Mouse (Mus musculus): ENCODE measurements around the gene Rnf182. TPM values are rescaled to one million over a fixed set of nuclear protein-coding genes. Genes with fewer than 3 reads are reported as not detected.

Gene Rnf182
- polyA plus RNA-seq, 1 experiment: 0.07 TPM

DNA sequence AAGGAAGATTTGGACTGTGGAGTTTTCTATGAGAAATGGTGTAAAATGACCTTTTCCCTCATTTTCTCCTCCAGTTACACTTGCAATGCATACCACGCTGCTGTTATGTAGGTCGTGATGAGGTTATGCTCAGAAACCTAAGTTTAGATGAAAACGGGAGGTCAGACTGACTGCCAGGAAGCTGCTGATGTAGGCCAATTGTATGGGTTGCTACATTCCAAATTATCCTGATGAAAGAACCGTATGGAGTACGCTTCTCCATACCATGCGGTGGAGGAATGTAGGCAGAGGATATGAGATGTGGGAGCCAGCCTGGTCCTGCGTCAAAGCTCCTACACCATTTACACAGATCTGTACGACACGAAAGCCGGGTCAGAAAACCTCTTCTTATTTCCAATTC, 72.6 kb downstream of the Rnf182 start:
- WGBS: 90% methylated on average over 10 of the region's 10 CpGs
- no peak for DNase-seq (ENCODE audit: low read depth, low spot score)

DNA sequence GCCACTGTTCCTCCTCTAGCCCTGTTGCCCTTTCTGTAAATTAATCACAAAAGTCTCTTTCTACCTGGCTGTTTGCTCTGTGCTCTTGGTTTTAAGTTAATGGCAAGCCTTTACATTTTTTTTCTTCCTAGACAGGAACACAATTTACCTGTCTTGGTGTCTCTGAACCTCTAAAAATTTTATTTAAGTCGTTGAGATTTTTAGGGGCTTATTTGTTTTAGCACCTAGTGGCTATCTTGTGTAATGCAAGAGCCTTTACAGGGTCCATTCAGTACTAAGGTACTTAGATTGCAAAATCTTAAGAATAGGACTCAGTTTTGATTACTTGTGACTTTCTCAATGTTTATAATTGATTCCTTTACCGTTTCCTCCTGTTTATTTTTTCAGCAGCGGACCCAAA, 76.2 kb downstream of the Rnf182 start:
- WGBS: 52% methylated on average over 3 of the region's 3 CpGs
- DNase-seq (ENCODE audit: low read depth, low spot score): no peak

DNA sequence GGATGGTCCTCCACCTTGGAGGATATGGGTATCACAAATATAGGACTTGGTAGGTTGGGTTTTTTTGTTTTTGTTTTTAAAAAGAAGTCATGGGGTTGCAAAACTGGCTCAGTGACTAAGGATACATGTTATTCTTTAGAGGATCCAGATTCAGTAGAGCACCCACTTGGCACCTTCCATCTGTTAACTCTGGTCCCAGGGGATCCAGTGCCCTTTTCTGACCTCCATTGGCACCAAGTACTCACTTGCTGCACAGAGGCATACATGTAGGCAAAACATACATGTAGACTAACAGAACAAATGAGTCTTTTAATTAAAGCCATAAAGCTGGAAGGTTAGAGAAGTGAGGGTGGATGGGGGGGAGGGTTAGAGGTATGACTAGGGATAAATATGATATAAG, 80.0 kb downstream of the Rnf182 start:
- DNase-seq (ENCODE audit: low read depth, low spot score): no peak

DNA sequence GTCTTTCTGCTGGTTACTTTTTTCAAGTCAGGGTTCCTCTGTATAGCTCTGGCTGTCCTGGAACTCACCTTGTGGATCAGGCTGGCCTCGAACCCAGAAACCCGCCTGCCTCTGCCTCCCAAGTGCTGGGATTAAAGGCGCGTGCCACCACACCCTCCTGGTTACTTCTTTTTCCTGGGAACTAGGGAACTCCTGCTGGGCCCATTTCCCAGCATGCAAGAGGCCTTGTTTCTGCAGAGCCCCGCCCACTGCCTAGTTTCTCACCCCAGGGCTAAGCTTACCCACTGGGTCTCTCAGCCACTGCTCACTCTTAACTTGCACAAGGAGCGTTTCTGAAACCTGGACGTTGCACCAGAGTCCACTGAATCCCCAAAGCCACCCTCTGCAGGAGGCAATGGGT, 80.5 kb downstream of the Rnf182 start:
- WGBS: 84% methylated on average over 7 of the region's 7 CpGs
- DNase-seq (ENCODE audit: low read depth, low spot score): no peak

DNA sequence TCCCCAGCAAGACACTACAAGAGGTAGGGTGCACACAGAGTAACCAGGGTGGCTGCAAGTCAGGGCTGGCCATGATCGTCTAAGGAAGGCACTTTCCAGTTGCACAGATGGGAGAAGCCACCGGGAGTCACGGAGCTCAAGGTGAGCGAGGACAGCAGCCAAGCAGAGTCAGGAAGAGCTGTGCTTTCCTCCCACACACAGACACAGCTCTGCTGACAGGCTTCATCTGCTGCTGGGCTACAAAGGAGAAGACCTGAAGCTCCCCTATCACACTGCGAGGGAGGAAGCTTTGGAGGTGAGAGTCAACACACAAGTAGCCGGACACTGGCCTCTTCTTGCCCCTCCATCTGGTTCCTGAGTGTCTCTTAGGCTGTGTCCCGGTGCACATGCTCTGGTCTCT, 83.0 kb downstream of the Rnf182 start:
- no peak for DNase-seq (ENCODE audit: low read depth, low spot score)
- WGBS: 74% methylated on average over 7 of the region's 7 CpGs

DNA sequence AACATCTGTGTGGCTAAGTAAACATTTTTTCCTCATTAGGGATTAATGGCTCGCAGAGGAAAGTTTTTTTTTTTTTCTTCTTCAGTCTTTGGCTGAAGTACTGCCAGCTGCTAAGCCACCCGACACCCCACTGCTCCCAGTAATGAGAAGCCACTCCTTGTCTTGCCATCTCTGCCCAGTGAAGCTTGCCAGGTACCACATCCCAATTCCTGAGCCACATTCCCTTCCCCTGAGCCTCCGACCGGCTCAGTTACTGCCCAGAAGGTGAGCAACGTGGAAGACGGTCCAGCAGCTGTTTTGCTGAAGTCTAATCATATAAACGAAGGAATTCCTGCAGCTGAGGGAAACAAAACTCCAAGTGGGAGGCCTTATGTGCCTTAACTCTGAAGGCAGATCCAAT, 88.0 kb downstream of the Rnf182 start:
- DNase-seq (ENCODE audit: low read depth, low spot score): no peak
- WGBS: 48% methylated on average over 7 of the region's 7 CpGs

DNA sequence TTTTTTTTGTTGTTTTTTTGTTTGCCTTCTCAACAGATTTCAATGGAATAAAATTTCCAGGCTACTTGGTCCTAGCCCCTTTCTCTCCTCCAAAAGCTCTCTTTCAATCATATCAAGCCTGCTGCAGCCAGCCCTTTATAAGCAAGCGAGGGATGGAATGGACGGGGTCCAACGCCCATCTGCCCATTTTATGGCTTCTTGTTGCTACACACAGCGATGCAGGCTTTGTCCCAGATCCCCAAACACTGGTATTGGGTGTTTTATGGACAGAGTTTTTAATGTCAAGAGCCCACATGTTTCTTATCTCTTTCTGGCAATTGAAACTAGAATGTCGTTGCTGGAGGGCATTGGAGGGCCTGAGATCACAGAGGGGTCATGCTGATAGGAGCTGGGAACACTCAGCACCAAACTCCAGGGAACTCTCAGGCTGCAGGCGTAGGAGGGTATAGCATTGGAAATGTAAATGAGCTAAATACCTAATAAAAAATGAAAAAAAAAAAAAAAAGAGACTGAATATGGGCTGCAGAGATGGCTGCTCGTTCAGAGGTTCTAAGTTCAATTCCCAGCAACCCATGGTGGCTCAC, 89.1 kb downstream of the Rnf182 start:
- DNase-seq (ENCODE audit: low read depth, low spot score): no peak
- 38% methylated on average over 7 of the region's 7 CpGs for WGBS

DNA sequence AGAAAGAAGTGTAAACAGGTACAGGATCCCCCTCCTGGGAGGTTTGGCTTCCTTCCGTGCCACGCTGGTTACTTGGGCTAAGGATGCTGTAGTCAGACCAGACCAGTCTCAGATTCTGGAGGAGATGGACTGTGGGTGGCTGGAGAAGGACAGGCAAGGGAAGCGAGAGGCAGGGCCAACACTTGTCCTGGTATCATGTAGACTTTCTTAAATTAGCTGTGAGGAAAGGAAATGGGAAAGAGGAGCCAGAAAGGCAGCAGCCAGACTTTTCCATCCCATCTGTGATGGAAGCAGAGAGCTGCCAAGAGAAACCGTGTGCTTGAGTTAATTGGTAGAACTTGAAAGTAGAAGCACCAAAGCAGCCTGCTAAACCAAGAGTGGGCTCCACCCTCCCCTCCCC, 90.9 kb downstream of the Rnf182 start:
- WGBS: 66% methylated on average over 4 of the region's 4 CpGs
- DNase-seq (ENCODE audit: low read depth, low spot score): no peak

DNA sequence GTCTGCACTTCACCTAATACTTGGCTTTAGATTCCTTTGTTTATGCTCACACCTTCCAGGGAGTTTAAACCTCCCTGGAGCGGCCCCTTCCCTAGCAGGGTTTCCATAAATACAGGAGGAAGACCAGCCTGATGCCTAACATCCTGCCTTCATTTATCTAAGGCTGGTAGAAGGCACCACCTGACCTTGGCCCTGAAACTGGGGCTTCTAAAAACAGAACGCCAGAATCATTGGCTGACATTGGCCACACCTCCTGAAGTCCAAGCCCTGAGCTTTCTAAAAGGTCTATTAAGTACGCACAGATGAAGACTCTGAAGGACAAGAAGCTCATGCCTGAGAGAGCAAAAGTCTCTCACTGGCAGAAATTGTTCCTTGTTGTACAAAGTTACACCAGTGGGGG, 94.0 kb downstream of the Rnf182 start:
- WGBS: 55% methylated on average over 3 of the region's 3 CpGs
- DNase-seq (ENCODE audit: low read depth, low spot score): no peak

DNA sequence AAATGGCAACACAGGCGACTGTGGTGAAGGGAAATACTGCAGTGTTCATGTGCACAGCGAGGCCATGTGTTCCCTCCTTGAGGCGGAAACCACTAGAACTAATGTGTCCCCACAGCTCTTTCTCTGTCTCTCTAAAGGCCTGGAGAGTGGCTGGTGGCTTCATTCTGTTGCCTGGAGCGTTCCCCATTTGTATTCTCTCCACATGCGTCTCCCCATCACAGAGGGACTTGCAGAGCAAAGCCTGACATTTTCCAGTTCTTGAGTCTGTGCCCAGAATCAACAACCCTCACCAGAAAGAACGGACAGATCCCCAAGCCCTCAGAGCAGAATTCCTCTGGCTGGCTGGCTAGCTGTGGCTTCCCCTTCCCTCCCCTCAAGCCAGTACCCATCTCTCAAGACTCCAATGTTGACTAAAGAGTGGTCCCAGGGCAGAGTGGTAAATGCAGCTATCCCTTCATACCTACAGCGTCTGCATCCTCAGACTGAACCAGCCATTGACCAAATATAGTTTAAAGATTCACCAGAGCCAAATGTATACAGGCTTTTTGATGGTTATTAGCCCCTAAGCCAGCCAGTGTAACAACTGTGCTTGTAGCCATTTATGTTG, 96.3 kb downstream of the Rnf182 start:
- WGBS: 76% methylated on average over 7 of the region's 7 CpGs
- DNase-seq (ENCODE audit: low read depth, low spot score): no peak

DNA sequence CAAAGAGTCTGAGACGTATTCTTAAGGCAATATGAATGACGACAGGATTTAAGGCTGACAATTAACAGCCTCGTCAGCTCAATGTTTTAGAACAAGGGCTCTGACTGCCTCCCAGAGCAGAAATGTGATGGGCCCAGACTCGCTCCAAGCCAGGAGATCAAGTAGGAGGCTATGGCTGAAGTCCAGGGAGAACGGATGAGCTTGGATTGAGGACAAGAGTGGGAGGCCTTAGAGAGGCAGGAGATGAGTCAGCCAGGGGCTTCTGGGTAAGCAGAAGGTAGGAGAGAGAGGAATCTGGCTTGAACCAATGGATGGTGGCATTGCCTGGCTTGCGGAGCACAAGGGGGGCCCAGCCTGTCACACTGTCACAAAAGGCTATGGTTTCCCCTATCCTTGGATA, 99.2 kb downstream of the Rnf182 start:
- no peak for DNase-seq (ENCODE audit: low read depth, low spot score)
- 78% methylated on average over 6 of the region's 6 CpGs for WGBS

DNA sequence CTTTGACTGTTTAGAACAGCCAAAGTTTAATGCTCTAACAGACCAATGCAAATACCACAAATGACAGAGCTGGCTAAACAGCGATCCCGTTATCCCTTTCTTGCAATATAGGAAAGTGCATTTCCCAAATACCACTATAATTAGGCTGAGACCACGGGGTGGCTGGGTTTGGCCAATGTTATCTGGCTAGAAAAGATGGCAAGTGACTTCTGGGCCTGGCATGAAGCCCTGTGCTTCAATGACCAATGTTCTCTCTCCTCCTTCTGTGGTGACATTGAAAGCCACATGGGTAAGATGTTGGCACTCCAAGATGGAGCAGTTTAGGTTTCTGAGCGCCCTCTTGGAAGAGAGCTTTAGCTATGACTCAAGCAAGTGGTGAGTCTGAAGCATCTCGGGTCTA, 100.0 kb downstream of the Rnf182 start:
- WGBS: 82% methylated on average over 5 of the region's 5 CpGs
- no peak for DNase-seq (ENCODE audit: low read depth, low spot score)

DNA sequence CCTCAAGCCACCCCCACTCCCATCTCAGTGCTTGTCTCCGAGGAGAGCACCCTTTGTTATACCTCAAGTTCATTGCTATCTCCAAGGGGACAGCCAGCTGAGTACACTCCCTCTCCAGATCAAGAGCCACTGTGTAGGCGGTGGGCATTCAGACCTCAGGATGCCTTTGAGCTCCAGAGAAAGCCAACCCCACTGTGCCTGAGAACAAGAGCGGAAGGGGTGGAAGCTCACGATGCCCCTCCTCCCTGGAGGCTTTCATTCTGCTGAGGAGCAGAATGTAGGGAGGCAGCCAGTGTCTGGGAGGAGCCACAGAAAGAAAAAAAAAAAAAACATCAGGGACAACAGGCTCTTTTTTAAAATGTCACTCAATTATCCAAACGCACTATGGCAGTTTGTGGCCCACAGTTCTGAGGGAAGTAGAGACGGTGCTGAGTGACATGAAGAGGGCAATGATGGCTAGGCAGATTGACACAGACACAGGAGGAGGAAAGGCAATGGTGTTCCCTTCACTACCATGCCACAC, 101.1 kb downstream of the Rnf182 start:
- no peak for DNase-seq (ENCODE audit: low read depth, low spot score)
- 66% methylated on average over 6 of the region's 6 CpGs for WGBS

DNA sequence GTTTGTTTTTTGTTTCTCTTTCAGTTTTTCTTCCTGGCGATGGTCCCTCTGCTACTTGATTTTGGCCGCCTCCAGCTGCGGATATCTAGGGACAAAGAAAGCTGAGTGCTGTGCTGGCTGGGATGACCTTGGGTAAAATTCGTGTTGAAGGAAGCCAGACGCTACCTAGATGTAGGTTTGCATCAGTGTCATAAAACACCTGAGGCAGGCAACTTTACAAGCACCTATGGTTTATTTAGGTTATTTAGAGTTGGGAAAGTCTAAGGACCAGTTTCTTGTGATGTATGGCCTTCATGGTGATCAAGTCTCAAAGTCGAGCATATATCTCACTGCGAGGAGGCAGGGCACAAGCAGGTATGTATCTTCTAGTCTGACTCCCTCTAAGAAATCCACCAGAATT, 102.7 kb downstream of the Rnf182 start:
- WGBS: 77% methylated on average over 7 of the region's 7 CpGs
- DNase-seq (ENCODE audit: low read depth, low spot score): no peak

DNA sequence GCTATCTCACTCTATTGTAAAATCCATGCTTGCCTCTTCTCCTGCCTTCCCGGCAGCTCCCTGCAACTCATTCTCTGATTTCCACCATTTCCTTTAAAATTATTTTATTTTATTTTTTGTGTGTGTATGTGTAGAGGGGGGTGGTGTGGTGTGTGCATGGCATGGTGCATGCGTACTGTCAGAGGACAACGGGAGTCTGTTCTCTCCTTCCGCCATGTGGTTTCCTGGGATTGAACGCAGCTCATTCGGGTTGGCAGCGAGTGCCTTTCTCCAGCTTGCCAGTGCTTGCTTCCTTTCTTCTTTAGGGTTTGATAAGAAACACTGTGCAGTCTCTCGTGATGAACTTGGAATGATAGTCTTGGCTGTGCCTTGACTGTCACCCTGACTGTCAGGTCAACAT, 105.0 kb downstream of the Rnf182 start:
- DNase-seq (ENCODE audit: low read depth, low spot score): no peak
- WGBS: 81% methylated on average over 8 of the region's 8 CpGs

Other genes with a start within 250 kb of the Rnf182 start
- gene Nol7, start 217.3 kb upstream of the Rnf182 start, polyA plus RNA-seq (2012; rRNA removed): 27.7 and 40.1 TPM in 2 replicates
- 11.9 TPM in 2 replicates for gene Ranbp9, start 134.4 kb upstream of the Rnf182 start, polyA plus RNA-seq (2012; rRNA removed)
- 12.9 and 20.9 TPM in 2 replicates for gene Mcur1, start 55.5 kb upstream of the Rnf182 start, polyA plus RNA-seq (2012; rRNA removed)
- 10.5 TPM in 2 replicates for gene Cd83, start 169.1 kb downstream of the Rnf182 start, polyA plus RNA-seq (2012; rRNA removed)